Mouse (Mus musculus) heart, embryonic 14.5 days (tissue): ENCODE results near the gene Med15. TPM values are rescaled to one million over a fixed set of nuclear protein-coding genes. Genes with fewer than 3 reads are reported as not detected.

ENCODE experiments used
- ATAC-seq: fragments of 200-750 bp; cut with Nextera tagmentation; 2 replicates; pipeline ENCODE4 v1.8.0; 2017; ENCODE audit warnings: low read depth, moderate TSS enrichment; ENCODE audit not compliant: insufficient number of reproducible peaks, insufficient read depth, low FRiP score
- H3K27ac ChIP-seq, 2 experiments: fragments of 200-500 bp in 1 of 2; fragments of 300-500 bp in 1 of 2; sonication (generic) in 1 of 2; replicated peaks in 1 of 2; 2 replicates each; pipeline ENCODE4 v1.5.1; 2012 to 2014; ENCODE audit warnings: low read depth in 2 of 2, low read length in 2 of 2, control low read depth in 1 of 2, mild to moderate bottlenecking in 1 of 2, mixed read lengths in 1 of 2; ENCODE audit not compliant: control insufficient read depth in 1 of 2, insufficient read depth in 1 of 2
- H3K27me3 ChIP-seq: fragments of 300-500 bp; sonication (generic); 2 replicates; pipeline ENCODE4 v1.6.1; 2014; ENCODE audit warnings: mild to moderate bottlenecking, low read length, control low read depth; ENCODE audit not compliant: control insufficient read depth, insufficient read depth
- H3K36me3 ChIP-seq: fragments of 300-500 bp; sonication (generic); 2 replicates; pipeline ENCODE4 v1.6.1; 2014; ENCODE audit warnings: mild to moderate bottlenecking, control low read depth, low read length, mixed read lengths; ENCODE audit not compliant: control insufficient read depth, insufficient read depth
- H3K4me1 ChIP-seq, 2 experiments: fragments of 200-500 bp in 1 of 2; fragments of 300-500 bp in 1 of 2; sonication (generic) in 1 of 2; 2 replicates each; pipeline ENCODE4 v1.6.1; 2012 to 2014; ENCODE audit warnings: low read length in 2 of 2, control low read depth in 1 of 2, mixed read lengths in 1 of 2; ENCODE audit not compliant: control insufficient read depth in 2 of 2, insufficient read depth in 2 of 2
- H3K4me2 ChIP-seq: fragments of 300-500 bp; sonication (generic); 2 replicates; pipeline ENCODE4 v1.6.1; 2014; ENCODE audit warnings: mild to moderate bottlenecking, low read length
- H3K4me3 ChIP-seq, 2 experiments: fragments of 200-500 bp in 1 of 2; fragments of 300-500 bp in 1 of 2; sonication (generic) in 1 of 2; 2 replicates each; pipeline ENCODE4 v1.5.1; 2012 to 2014; ENCODE audit warnings: low read length in 2 of 2, mild to moderate bottlenecking in 2 of 2, control low read depth in 1 of 2, low read depth in 1 of 2, moderate library complexity in 1 of 2; ENCODE audit not compliant: control insufficient read depth in 1 of 2, insufficient read depth in 1 of 2
- H3K9ac ChIP-seq: fragments of 300-500 bp; sonication (generic); 2 replicates; pipeline ENCODE4 v1.6.1; 2014; ENCODE audit warnings: mild to moderate bottlenecking, low read length
- H3K9me3 ChIP-seq: fragments of 300-500 bp; sonication (generic); 2 replicates; pipeline ENCODE4 v1.6.1; 2016; ENCODE audit warnings: low read length, control low read depth; ENCODE audit not compliant: control insufficient read depth
- WGBS: fragments of 180-500 bp; shearing (Covaris S2); extraction: QIAGEN DNeasy Blood & Tissue Kit; methylation state at CpG from one replicate; pipeline ENCODE4 v1.1.7; 2014; 5-methylcytosine and 5-hydroxymethylcytosine counted together
- polyA plus RNA-seq: library from polyadenylated mRNA; unstranded; fragments of >200 nt; fragmentation: Nextera tagmentation; extraction: Ambion mirVana; gene quantifications from 2 replicates; pipeline ENCODE4 v1.2.1, GENCODE M21; 2014

Med15 gene
- polyA plus RNA-seq, 1 experiment from 2014 or later, result 31.6 TPM

DNA sequence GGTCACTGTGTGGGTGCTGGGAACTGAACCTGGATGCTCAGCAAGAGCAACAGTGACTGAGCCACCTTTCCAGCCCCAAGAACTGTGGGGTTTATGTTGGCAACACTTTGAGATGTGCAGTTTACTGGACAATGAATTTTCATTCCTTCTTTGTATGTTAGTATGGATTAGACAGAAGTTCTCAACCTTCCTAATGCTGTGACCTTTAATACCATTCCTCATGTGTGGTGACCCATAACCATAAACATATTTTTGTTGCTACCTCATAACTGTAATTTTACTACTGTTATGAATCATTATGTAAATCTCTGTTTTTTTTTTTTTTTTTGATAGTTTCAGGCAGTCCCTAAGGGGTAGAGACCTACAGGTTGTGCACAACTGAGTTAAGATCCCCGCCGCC lies 955 bp upstream of the Med15 start:
- ATAC-seq, result no peak
- WGBS, result 48% methylated on average over 2 of the region's 2 CpGs
- no peak overlapping the region; the same call in 1 of the 2 replicates for H3K9ac ChIP-seq
- H3K27ac ChIP-seq, result no peak overlapping the region
- peaks cover 6% of the 10 kb centered on the region for H3K27me3 ChIP-seq
- peak overlapping the region; percentile 63 for H3K4me2 ChIP-seq
- no peaks in the 10 kb centered on the region for H3K36me3 ChIP-seq
- 0 out of 4 replicates have a peak, but pooled peaks cover 0 to 2% of the 10 kb centered on the region in 2 experiments for H3K4me1 ChIP-seq
- peak overlapping the region in 1 of 2 experiments; percentile 29; a peak in 2 of 4 replicates for H3K4me3 ChIP-seq
- no peaks in the 10 kb centered on the region for H3K9me3 ChIP-seq

DNA sequence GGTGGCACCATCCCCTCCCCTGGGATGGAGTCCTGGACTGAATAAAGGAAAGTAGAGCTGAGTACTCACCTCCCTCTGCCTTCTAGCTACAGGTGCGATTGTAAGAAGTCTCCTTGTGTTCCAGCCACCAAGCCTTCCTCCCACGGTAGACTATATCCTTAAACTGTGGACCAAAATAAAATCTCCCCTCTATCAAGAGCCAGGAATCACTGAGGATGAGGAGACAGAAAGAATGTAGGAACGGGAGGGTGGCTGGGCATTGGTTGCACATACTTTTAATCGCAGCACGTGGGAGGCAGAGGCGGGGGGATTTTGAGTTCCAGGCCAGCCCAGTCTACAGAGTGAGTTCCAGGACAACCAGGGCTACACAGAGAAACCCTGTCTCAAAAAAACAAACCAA lies 260 bp downstream of the Med15 start:
- WGBS, result 55% methylated on average over 6 of the region's 6 CpGs
- no peaks in the 10 kb centered on the region for H3K9me3 ChIP-seq
- no peaks in the 10 kb centered on the region for H3K36me3 ChIP-seq
- peaks cover 6% of the 10 kb centered on the region for H3K27me3 ChIP-seq
- H3K4me3 ChIP-seq, result no peak overlapping the region
- H3K4me2 ChIP-seq, result no peak overlapping the region
- 0 out of 4 replicates have a peak, but pooled peaks cover 0 to 2% of the 10 kb centered on the region in 2 experiments for H3K4me1 ChIP-seq
- no peak for ATAC-seq
- H3K9ac ChIP-seq, result no peak overlapping the region
- no peak overlapping the region for H3K27ac ChIP-seq

DNA sequence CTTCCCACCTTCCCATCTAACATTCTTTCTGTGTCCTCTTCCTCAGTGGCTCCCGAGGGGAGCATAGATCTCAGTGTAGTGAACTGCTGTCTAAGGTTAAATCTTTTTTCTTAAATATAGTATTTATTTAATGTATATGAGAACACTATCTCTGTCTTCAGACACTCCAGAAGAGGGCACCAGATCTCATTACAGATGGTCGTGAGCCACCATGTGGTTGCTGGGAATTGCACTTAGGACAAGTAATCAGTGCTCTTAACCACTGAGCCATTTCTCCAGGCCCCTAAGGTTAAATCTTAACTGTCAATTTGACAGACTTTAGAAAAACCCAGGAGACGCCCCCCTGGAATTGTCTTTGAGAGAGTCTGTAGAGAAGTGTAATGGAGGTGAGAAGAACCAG lies 670 bp downstream of the Med15 start:
- ATAC-seq, result no peak
- H3K36me3 ChIP-seq, result no peaks in the 10 kb centered on the region
- H3K27ac ChIP-seq, result no peak overlapping the region
- peaks cover 6% of the 10 kb centered on the region for H3K27me3 ChIP-seq
- H3K4me1 ChIP-seq, result peaks cover 2 to 3% of the 10 kb centered on the region in 2 experiments; a peak in 1 of 4 replicates
- 36% methylated on average over 3 of the region's 3 CpGs for WGBS
- H3K4me2 ChIP-seq, result no peak overlapping the region
- H3K4me3 ChIP-seq, result no peak overlapping the region
- no peak overlapping the region for H3K9ac ChIP-seq
- no peaks in the 10 kb centered on the region for H3K9me3 ChIP-seq

DNA sequence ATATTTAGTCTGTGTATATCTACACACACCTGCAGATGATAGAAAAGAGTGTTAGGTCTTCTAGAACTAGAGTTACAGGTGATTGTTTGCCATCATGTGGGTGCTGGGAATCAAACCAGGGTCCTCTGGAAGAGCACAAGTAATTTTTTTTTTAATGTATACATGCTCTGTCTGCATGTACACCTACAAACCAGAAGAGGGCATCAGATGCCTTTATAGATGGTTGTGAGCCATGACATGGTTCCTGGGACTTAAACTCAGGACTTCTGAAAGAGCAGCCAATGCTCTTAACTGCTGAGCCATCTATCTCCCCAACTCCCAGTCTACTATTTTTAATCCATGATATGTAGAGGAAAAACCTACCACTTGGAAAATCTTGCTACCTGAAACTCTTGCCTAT lies 2.7 kb downstream of the Med15 start:
- H3K4me3 ChIP-seq, result no peak overlapping the region
- no peaks in the 10 kb centered on the region for H3K9me3 ChIP-seq
- H3K27me3 ChIP-seq, result peaks cover 6% of the 10 kb centered on the region
- H3K9ac ChIP-seq, result no peak overlapping the region
- H3K4me2 ChIP-seq, result no peak overlapping the region
- no peak for ATAC-seq
- H3K4me1 ChIP-seq, result peaks cover 2 to 3% of the 10 kb centered on the region in 2 experiments; a peak in 1 of 4 replicates
- H3K27ac ChIP-seq, result no peak overlapping the region
- no peaks in the 10 kb centered on the region for H3K36me3 ChIP-seq

DNA sequence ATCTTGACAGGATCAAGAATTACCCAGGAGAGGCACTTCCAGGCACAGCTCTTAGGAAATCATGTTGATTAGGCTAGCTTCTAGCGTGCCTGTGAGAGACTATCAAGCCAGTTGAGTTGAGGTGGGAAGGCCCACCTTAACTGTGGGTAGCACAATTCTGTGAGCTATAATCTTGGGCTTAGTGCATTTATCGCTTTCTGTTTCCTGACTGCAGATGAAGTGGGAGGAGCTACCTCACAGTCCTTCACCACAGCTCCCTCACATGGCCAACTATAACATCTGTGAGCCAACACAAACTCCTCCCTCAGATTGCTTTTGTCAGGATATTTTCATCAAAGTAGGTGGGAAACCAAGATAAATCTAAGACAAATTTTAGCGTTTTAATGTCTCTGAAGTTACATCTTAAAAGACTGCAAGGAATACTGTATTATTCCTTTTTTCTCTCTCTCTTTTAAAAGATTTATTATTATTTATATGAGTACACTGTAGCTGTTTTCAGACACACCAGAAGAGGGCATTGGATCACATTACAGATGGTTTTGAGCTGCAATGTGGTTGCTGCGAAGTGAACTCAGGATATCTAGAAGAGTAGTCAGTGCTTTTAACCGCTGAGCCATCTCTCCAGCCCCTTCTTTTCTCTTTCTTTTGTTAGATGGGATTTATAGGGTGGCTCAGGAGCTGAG lies 5.4 kb downstream of the Med15 start:
- Histone ChIP-seq H3K4me2 (peak overlapping the region; percentile 32), H3K36me3 (no peaks in the 10 kb centered on the region), H3K9ac (no peak overlapping the region), H3K4me1 (peaks cover 0 to 3% of the 10 kb centered on the region in 2 experiments; a peak in 1 of 4 replicates), H3K4me3 (no peak overlapping the region), H3K9me3 (no peaks in the 10 kb centered on the region), H3K27me3 (no peaks in the 10 kb centered on the region), H3K27ac (peak overlapping the region in 1 of 2 experiments; percentile 30; a peak in 1 of 4 replicates)
- 11% methylated on average over 5 of the region's 5 CpGs for WGBS
- ATAC-seq, result no peak

DNA sequence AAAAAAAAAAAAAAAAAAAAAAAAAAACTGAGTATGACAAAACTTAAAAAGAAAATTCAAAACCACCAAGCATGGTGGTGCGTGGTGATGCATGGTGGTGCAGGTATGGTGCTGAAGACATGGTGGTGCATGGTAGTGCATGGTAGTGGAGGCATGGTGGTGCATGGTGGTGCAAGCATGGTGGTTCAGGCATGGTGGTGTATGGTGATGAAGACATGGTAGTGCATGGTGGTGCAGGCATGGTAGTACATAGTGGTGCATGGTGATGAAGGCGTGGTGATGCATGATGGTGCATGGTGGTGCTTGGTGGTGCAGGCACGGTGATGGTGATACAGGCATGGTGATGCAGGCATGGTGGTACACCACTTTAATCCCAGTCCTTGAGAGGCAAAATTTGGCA lies 8.2 kb downstream of the Med15 start:
- Histone ChIP-seq H3K36me3 (no peaks in the 10 kb centered on the region), H3K27ac (no peak overlapping the region), H3K9ac (no peak overlapping the region), H3K4me2 (no peak overlapping the region), H3K4me3 (no peak overlapping the region), H3K4me1 (peaks cover 3 to 17% of the 10 kb centered on the region in 2 experiments; a peak in 3 of 4 replicates), H3K9me3 (no peaks in the 10 kb centered on the region), H3K27me3 (no peaks in the 10 kb centered on the region)
- no peak for ATAC-seq
- WGBS, result 93% methylated on average over 3 of the region's 3 CpGs

DNA sequence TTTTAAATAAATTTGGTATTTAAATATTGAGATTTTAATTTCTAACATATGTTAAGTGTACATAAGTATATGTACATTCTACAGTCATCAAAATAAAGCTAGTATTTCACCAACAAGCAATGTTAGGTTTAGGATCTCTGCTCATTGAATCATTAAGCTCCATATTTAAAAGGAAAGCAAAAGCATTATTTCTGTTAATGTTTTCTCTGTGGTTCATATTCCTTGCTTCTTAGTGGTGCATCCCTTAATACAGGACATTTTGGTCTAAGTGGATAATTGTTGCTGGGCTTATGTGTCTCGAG lies 9.4 kb downstream of the Med15 start:
- Histone ChIP-seq H3K9ac (no peak overlapping the region), H3K9me3 (no peaks in the 10 kb centered on the region), H3K27ac (peak overlapping the region in 1 of 2 experiments; percentile 37; a peak in 1 of 4 replicates), H3K4me3 (0 out of 4 replicates have a peak overlapping the region, but pooled peaks of 1 of the 2 experiments have one; percentile 69), H3K4me2 (peak overlapping the region; percentile 49), H3K4me1 (peaks cover 3 to 17% of the 10 kb centered on the region in 2 experiments; a peak in 3 of 4 replicates), H3K27me3 (no peaks in the 10 kb centered on the region), H3K36me3 (no peaks in the 10 kb centered on the region)
- 78% methylated on average over 1 of the region's 1 CpGs for WGBS
- ATAC-seq, result no peak
